Mouse (Mus musculus): ENCODE data around the gene Ankdd1a.

GRCm38 (mm10) chr9:65444692-65445091 lies 75.3 kb downstream of the Ankdd1a start:
- TF ChIP-seq POLR2A (IDR thresholded peaks at IDR 0.05; ENCODE audit: insufficient read depth, low read depth, low read length) (no peak), CTCF (IDR thresholded peaks at IDR 0.05; ENCODE audit: insufficient read depth, low read depth, low read length) (no peak)
